Mouse (Mus musculus): Measurements from ENCODE around the gene Stk38l.
"Not testable (repeated sequence)": the region's sequence is repeated elsewhere in the genome, so short reads cannot be mapped to it uniquely, and the experiment has no call there.

The Stk38l gene

DNA sequence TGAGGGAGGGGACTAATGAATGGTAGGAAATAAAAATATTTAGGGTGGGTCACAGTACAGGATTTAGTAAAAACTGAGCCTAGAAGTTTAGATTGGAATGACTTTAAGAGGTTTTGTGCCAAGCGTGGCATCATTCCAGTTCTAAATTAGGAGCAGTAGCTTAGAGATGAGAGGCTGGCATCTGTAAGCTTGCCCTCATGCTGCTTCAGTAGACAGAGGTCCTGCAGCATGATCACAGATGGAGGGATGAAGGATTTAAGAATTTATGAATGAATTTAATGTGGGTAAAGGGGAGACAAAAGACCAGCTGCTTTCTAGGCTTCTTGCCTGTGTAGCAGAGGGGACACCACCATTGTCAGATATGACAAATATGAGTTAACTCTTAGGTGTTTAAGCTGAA, 14.1 kb downstream of the Stk38l start:
- no peak for DNase-seq

DNA sequence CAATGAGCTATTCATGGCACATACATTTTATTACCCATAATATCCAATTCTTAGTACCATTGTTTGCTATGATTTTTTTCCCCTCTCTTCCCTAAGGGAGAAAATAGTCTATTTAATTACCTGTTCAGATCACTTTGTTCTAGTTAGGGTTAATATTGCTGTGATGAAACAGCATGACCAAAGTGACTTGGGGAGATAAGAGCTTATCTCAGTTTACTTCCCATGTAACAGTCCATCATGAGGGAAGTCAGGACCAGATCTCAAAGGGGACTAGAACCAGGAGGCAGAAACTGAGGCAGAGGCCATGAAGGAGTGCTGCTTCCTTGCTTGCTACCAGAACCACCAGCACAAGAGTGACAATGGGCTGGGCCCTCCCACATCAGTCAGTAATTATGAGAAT, 15.9 kb downstream of the Stk38l start:
- no peak for DNase-seq

DNA sequence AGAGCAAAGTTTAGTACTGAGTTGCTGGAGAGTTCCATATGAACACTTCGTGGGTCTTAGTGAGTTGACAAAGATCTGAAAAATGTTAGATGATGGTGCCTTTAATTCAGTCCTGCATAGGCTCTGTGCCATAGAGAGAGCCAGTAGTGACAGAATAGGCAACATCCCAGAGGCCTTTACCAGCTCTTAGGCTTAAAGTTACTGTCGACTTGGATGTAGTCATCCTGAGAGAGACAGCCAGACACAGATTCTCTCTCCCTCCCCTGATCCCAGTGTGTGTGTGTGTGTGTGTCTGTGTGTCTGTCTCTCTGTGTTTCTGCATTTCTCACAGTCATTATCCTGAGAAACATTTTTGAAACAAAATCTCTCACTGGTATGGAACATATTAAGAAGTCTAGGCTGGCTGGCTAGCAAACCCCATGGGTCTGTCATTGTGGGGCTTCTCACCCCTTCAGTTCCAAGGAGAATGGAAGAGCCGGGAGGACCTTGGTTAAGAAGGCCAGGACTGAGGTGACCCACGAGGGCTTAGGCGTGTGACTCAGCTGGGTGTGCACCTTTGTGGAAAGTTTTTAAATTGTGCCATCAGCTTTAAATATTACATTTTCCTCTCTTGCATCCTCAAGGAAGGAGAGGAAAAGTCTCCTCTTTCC, 17.3 kb downstream of the Stk38l start:
- no peak for DNase-seq

DNA sequence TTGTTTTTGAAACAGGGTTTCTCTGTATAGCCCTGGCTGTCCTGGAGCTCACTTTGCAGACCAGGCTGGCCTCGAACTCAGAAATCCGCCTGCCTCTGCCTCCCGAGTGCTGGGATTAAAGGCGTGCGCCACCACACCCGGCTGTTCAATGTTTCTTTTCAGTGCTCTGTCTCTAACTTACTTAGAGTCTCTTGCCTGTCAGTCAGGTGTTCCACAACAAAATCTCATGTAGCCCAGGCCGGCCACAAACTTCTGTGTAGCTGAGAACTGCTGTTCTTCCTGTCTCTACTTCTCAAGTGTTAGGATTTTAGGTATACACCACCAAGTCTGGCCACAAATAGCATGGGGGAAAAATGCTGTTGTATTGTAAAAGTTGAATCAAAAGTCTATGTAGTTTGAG, 19.5 kb downstream of the Stk38l start:
- DNase-seq = peak; percentile 11

DNA sequence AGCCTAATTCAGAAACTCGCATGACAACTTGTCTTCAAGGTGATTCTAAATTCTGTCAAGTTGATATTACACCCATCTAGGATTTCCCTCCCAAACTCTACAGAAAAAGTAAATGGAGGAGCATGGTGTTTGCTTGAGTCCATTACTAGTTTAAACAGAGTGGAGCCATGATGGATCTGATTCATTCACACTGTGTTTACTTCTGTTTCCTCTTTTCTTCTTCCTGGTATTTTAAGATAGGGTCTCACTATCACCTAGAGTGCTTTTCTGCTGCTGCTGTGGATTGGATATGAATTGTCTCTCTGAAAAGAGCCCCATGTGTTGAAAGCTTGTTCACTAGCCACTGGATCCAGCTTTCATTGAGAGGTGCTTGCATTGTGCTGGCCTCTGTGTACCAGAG, 20.4 kb downstream of the Stk38l start:
- no peak for DNase-seq

DNA sequence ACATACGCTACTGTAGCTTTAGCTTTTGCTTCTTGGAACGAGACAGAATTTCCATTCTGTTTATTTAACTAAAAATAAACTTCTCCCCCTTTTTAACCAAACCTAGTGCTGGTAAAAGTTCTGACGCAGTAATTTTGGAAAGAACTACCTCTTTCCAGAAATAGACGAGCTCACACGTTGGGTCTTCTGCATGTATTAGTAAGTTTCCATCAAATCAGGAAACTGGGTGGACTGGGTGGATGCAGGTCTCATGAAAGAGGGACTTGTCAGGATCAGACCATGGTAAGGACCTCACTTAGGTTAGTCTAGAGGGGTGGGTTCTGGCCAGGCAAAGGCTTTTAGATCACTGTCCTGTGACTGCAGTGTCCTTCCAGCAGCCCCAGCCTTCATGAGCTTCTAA, 21.8 kb downstream of the Stk38l start:
- no peak for DNase-seq

DNA sequence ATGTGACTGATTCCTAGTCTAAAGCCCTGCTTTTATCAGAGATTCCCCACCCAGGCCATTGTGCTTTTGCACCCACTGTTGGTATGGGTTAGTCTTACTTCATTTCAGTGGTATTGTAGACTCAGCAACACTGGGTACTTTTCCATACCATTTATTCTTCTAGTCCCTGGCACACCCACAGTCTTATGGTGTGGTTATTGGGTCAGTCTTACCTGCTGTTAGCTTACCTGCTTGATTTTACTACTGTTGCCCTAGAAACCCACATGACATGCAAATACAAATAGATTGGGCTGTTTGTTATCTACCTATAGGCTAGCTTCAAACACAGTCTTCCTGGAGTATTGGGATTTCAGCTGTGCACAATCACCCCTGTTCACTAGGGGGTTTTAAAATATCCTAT, 22.3 kb downstream of the Stk38l start:
- DNase-seq = no peak

DNA sequence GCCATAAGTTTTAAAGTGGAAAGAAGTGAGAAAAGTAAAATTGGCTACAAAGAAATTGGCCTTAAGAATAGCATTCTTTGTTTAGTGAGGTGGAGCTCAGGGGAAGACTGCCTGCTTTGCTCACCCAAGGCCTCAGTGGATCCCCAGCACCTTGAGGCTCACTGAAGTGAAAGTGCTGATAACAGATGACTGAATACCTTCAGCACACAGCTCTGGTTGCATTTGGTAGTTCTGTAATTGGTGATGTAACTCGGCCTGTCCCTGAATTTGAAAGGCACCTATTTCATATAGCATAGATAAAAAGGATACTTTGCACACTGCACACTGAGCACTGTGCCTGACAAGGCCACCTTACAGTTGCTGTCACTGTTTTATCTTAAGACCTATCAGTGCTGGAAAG, 23.5 kb downstream of the Stk38l start:
- DNase-seq = no peak

DNA sequence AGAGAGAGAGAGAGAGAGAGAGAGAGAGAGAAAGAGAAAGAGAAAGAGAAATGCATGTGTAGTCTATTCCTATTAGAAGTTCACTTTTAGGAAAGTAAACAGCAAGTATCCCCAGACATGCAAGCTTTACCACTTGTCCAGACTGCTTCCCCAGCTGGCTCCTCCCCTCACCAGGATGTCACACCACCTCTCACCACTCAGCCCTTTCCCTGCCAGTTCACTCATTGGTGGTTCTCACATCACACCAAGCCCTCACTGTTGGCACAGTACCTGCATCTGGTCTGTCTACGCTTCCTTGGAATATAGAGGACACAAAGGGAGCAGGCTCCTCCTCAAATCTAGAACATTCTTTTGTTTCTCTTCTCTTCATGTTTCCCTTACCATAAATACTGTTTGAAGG, 26.9 kb downstream of the Stk38l start:
- no peak for DNase-seq

DNA sequence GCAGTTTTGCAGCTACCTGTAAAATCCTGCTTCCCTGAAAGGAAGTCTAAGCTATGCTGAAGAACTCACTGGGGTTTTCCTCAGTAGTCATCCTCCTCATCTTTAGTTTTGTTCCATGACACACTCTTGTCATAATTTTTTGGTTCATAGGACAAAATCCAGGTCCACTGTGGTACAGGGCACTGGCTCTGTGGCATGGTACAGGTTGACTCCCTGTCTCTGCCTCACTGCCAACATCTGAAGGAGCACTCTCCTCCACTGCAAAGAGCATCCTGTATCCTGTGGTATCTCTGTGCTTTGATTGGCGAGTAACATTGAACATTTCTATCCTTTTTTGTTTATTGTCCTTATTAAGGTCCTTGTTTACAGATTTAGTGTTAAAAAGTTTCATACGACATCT, 27.4 kb downstream of the Stk38l start:
- no peak for DNase-seq

DNA sequence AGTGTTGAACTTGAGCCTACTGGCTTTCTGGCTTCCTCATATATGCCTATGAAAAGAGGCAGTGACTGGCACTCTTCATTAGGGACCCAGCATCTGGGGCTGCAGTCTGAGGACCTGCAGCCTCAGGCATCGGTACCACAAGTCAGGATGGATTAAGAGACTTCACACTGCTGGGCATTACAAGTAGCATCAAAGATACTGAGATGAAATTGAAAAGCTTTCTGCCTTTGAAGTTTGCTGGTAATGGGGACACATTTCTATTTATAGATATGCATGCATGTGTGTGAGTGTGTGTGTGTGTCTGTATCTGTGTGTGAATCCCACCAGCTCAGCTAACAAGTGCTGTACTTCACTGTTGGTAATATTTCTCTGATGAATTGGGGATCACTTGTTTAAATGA, 27.8 kb downstream of the Stk38l start:
- no peak for DNase-seq

DNA sequence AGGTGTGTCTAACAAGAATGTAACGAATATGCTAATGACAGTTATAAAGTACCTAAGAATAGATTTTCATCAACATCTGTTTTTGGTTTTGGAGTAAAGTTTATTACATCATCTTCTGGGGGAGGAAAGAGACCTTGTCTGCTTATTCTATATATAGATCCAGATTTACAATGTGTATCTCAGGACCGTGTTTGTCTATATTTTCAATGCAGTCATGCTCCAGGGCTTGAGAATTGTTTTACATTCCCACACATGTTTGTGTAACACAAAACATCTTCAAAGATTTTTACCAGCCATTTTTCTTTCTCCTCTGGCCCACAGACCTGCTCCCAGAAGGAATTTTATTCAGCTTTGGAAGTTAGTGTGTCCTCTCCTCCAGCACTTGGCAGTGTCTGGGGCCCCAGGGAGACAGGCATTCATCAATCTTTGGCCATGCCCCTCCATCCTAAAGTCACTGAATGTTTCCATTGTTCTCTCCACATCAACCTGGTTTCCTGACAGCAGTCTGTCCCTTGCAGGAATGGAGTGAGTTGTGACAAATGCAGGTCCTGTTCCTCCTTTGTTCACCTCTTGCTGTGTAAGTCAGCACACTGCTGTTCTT, 28.9 kb downstream of the Stk38l start:
- DNase-seq = no peak

DNA sequence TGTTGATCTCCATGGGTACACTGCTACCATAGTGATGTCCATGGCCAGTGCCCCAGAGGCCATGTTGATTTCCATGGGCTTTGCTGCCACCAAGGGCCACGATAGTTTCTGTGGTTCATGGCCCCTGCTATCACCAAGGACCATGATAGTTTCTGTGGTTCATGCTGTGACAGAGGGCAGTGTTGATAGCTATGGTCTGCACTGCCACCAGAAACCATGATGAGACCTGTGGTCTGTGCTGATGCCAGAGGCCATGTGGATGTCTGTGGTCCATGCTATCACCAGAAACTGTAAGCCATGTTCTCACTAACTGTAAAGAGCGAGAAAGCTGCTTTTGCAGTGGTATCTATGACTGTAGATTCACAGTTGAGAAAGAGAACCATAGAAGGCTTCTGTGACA, 30.3 kb downstream of the Stk38l start:
- DNase-seq = no peak

DNA sequence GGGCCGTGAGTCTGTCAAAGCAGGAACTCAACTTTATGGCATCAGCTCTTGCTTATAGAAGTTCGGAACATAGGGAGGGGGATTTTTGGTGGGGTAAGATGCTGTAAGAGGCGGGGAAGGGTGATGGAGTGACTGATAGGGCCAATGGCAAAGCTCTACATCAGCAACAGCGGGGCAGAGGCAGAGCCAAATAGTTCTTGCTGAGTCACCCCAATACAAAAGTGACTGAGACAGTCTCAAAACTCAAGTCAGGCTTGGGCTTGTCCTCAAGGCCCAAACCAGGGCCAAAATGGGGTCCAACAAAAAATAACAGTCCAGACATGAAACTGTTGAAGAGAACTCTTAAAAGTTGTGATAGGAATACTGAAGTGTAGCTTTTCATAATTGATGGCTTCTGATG, 30.9 kb downstream of the Stk38l start:
- DNase-seq = no peak

DNA sequence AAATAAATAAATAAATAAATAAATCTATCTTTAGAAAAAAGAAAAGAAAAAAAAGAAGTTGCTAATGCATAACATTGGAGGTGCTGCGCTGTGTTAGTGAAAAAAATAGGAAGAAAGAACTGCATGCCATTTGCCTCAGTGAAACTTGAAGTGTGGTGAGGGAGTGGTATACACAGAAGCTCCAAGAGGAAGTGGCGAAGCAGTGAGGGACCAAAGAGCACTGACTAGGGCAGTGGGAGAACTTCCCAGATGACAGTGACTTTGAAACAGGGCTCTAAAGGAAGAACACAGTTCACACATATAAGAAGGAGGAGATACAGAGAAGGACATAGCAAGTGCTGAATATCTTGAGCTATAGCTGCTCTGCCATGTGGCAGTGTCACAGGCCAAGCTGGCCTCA, 34.2 kb downstream of the Stk38l start:
- DNase-seq = no peak

DNA sequence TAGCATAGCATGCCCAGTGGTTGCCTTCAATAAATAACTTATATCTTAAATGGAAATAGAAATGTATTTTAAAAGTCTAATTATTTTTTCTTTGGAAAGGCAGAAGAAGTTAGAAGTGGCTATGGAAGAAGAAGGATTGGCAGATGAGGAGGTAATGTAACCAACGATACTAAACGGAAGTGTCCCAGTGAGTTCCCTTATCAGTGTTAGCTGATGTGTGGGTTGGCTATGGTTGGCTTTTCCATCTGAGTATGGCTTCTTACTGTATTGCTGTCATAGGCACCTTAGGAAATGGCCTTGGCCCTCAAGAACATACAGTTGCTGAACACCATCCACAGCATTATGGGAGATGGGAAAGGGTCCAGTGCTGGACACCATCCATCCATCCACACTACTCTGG, 35.2 kb downstream of the Stk38l start:
- no peak for DNase-seq

DNA sequence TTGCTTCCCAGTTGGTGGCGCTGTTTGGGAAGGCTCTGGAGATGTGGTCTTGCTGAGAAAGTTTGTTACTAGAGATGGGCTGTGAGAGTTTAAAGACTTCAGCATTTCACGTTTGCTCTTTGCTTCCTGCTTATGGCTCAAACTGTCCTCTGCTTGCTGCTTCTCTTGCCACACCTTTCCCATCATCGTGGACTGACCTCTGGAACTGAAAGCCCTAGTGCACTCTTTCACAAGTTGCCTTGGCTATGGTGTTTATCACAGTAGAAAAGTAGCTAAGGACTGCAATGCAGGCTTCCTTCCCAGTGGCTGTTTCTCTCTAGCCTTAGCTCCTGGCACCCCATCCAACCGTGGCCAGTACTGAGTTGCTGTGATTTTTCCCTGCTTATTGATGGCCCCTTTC, 35.9 kb downstream of the Stk38l start:
- DNase-seq = no peak

DNA sequence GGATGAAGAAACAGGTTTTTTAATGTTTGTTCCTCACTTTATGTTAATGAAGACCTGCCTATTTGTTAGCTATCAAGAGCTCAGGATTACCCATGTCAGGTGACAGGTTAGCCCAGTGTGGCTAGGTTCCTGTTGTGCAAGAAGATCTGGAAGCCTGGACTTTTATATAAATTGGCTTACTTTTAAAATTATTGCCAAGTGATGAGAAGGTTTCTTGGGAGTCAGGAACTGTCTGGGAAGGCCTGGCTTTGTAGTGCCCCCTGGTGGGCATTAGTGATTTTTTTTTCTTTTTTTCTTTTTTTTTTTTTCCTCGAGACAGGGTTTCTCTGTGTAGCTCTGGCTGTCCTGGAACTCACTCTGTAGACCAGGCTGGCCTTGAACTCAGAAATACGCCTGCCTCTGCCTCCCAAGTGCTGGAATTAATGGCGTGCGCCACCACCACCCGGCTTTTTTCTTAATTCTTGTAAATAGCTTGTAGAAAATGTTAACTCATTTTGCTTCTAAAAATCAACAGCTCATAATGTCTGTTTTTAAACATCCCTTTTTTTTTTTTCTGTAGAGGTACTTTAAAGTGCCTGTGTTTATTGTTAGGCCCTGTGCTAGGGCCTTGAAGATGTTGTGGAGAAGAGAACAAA, 37.6 kb downstream of the Stk38l start:
- DNase-seq = no peak

DNA sequence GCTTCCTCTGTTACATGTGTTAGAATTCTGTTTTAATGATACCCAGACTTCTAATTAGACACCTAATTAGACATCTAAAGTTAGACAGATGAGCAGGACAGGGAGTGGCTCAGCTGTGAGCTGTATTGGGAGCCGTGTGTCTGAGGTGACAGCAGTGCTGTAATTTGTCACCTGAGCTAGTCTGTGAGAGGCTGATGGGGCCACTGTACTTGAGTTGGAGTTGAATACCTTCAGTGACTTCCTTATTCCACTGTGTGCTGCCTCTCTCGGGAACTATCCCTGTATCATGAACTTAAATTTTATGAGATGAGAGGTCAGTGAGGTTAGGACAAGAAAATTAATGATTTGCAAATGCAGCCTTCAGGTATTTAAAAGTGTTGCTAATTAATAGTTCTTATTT, 39.8 kb downstream of the Stk38l start:
- DNase-seq = no peak

DNA sequence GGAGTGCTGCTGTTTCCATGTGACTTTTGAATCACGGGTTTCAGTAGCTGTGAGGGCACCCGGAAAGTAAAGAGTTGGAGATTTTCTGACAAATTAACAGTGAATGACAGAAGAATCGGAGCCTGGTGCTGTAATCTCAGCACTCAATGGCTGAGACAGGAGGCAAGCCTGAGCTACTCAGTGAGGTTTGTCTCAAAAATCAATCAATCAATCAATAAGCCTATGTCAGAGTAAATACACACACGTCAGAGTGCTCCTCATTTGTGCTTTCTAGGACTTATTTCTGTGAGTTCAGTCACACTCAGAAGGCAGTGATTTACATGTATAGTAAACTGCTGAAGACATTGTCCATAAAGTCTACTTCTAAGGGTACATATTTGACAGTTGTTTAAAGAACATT, 40.5 kb downstream of the Stk38l start:
- no peak for DNase-seq

DNA sequence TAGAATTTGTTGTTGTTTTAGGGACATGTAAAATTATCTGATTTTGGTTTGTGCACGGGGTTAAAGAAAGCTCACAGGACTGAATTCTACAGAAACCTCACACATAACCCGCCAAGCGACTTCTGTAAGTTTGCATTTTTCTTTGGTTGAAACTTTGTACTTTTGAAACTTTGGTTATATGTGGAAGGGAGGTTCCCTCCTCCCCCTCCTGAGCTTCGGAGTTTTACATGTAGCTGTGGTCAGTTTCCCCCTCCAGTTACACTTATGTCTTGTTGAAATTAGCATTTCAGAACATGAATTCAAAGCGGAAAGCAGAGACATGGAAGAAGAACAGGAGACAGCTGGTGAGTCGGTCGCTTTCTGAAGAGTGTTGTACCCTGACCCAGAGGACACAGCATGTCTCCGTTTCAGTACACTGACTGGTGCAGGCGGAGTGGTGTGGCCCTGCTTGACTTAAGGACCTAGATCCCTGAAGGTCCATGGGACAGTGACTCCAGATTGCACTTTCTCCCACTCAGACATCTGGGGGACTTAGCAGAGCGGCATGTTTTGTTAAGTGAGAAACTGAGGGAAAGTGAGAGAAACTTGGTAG, 44.1 kb downstream of the Stk38l start:
- no peak for DNase-seq

DNA sequence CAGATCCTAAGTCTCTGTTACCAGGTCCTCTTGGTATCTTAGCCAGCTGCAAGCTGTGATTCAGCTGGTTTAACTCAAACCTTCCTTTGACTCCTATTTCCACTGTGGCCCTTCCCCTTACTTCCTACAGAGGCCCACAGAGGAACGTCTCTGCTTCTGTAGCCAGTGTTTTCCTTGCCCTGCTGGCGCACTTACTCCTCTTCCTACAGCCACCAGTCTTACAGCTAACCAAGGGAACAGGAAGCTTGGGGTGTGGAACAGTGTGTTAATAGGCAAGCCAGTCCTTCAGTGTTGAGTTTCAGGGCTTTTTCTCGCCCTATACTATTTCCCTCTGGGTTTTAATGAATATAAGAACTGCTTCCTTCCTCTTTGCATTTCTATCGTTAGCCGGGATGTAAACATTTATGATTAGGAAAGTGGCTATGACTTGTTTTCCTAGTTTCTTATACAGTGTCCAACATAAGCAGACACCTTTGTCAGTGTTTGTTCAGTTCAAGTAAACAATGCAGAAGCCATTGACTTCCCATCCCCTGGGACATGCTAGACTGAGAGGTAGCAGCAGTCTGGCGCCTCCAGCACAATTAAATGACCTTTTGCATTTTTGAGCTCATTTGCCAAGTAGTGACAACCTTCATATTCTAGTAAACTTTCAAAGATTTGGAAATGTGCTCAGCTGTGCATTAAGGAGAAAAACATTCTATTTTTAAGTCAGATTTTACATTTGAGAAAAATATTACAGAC, 45.4 kb downstream of the Stk38l start:
- DNase-seq = no peak

DNA sequence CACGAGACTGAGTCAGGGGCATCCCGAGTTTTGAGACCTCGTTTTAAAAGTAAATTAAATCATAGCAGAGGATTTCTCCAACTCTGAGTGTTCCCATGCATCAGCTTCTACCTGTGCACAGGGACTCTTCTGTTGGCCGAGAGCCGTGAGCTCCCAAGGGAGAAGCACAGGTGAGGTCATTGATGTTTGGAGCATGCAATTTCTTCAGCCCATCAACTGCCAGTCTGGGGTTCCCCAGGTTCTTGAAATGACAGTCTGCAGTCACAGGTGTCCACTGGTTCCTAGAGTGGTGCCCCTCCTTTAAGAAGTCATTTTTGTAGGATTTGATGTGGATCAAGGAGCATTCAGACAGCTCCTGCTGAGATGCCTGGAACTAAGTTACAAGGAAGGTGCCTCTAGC, 46.0 kb downstream of the Stk38l start:
- DNase-seq = no peak

DNA sequence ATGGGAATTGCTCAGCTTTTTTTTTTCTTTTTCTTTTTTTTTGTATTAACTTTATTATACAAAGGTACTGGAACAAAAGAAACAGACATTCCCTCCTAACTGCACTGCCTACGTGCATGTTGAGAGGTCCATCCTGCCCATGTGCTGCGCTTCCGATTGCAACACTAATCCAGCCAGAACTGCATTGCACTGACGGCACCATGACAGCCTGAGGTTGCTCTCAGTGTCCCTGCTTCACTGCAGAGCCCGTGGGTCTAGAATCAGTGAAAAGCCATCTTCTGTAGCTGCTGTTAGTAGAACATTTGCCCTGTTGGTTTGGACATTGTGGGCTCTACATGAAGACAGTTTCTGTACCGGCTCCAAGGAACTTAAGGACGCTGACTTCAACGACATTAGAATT, 51.1 kb downstream of the Stk38l start:
- DNase-seq = not testable (repeated sequence)

Data from thymus, postnatal 36 days (tissue).